Mouse (Mus musculus) layer of hippocampus, postnatal 10 days (tissue): ENCODE measurements around the gene Rgl2. TPM values are rescaled to one million over a fixed set of nuclear protein-coding genes. Genes with fewer than 3 reads are reported as not detected.
A peak's percentile ranks its signal among the peaks of the same experiment; 100 is the strongest.

Experiments used
- DNase-seq, 2 experiments: peaks; one replicate each; pipeline ENCODE4 v3.0.0; 2021; ENCODE audit warnings: low spot score in 2 of 2
- total RNA-seq, 2 experiments: library from RNA; stranded (reverse); gene quantifications; 2 replicates each; pipeline ENCODE4 v1.2.3; 2021

The Rgl2 gene
- total RNA-seq, 2 experiments from 2014 or later, result 60.2 to 80.6 TPM

- DNase-seq, result no peak
Measured at GRCm38 (mm10) chr17:33921361-33921760, 8.0 kb upstream of the Rgl2 start.

- DNase-seq, result peak in 1 of 2 experiments; percentile 52
Measured at GRCm38 (mm10) chr17:33924577-33925283, 4.6 kb upstream of the Rgl2 start.

GRCm38 (mm10) chr17:33925406-33926116 is 3.8 kb upstream of the Rgl2 start:
- no peak for DNase-seq

- no peak for DNase-seq
Measured at GRCm38 (mm10) chr17:33926207-33926932, 3.0 kb upstream of the Rgl2 start.

GRCm38 (mm10) chr17:33928251-33928947 is 944 bp upstream of the Rgl2 start:
- no peak for DNase-seq

DNA sequence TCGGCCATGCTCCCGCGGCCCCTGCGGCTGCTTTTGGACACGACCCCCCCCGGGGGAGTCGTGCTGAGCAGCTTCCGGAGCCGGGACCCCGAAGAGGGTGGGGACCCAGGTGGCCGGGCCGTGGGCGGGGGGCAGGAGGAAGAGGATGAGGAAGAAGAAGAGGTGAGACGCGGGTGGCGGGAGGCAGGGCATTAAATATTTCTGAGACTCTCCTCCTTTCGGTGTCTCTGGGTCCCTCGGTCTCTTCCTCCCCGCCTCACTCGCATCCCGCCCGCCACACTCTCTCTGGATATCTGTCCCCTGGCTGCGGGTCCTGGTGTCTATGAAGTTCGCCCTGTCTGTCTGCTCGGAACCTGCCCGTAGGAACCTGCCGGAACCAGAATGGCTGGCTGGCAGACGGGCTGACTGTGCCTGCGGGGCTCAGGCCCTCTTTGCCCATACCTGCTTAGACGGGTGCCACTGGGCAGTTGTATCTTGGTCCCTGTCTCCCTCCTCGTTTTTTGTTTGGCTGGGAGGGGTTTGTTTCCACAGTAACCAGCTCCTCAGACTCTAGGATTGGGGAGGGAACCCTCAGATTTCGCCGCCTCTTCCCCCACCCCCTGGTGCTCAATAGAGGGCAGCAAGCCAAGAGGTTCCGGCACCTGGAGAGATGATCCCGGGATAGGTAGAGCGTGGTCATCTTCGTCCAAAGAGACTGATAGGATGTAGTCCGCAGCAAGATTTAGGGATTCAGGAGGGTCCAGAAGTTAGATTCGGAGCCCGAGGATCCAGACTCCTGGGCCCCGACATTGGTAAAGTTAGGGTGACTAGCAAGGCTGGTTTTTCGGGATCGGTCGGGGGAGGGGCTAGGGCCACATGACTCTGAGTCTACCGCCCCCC is 1.2 kb downstream of the Rgl2 start:
- peak; percentile 54 to 65 for DNase-seq

DNA sequence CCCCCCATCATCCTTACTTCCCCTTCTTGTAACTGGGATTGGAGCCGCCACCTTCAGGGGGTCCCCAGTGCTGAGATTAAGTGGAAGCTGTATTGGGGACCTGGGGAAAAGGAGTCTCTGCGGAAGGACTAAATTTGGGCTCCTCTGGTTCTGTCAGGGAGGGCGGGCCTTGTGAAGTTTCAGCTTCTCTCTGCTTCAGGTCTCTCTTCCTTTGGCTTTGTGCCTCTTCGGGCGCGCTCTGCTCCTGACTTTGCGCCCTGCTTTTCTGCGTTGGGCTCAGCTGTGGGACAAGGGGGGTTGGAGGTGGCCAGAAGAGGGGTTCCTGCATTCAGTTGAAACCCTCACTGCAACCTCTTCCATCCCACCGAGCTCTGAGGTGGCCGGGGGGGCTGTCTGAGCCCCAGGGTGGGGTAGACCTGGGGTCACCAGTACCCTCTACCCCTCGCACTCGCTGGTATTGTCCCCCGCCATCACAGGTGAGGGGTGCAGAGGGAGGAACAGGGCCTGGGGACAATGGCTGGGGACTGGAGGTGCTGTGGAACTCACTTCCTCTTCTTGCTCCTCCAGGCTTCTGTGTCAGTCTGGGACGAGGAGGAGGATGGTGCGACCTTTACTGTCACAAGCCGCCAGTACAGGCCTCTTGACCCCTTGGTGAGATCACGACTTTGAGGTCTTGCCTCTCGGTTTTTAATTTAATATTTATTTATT is 2.0 kb downstream of the Rgl2 start:
- DNase-seq, result no peak

DNA sequence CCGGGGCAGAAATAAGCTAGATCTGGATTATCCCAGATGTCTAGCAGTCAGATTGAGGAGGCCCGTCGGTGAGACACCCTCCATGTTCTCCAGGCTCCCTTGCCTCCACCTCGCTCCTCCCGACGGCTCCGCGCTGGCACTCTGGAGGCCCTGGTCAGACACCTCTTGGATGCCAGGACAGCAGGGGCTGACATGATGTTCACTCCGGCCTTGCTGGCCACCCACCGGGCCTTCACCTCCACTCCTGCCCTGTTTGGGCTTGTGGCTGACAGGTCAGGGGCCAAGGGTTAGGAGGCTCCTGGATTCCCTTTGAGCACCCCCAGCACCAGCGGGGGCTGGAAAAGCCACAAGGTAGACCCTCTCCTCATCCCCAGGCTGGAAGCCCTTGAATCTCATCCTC is 2.6 kb downstream of the Rgl2 start:
- no peak for DNase-seq

DNA sequence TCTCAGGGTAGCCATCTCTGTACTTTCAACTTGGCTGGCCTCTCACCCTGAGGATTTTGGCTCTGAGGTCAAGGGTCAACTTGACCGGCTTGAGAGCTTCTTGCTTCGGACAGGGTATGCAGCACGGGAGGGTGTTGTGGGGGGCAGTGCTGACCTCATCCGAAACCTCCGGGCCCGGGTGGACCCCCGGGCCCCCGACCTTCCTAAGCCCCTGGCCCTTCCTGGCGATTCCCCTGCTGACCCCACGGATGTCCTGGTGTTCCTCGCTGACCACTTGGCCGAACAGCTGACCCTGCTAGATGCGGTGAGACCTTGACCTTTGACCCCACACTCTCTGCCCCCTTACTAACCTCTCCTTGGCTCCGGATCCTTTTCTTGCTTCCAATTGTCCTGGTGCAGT is 3.1 kb downstream of the Rgl2 start:
- no peak for DNase-seq

- no peak for DNase-seq
Measured at GRCm38 (mm10) chr17:33932970-33933369, 3.6 kb downstream of the Rgl2 start.

DNA sequence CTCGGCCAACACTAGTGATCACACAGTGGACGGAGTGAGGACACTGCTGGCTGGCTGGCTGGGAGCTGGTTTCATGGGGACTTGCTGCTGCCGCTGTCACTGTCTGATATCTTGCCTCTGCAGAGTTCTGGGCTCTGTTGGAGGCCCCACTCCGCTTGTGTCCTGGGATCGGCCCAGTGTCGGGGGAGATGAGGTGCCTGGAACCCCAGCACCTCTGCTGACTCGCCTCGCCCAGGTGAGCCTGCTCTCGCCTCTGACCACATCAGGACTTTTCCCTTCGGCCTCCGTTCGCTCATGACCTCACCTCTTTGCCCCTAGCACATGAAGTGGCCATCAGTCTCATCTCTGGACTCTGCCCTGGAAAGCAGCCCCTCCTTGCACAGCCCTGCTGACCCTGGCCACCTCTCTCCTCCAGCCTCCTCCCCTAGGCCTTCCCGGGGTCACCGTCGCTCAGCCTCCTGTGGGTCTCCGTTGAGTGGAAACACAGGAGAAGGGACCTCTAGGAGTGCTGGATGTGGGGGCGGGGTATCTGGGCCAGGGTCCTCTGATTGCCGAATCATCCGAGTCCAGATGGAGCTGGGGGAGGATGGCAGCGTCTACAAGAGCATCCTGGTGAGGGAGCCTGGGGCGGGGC is 6.2 kb downstream of the Rgl2 start:
- DNase-seq, result no peak

- no peak for DNase-seq
Measured at GRCm38 (mm10) chr17:33936993-33937392, 7.7 kb downstream of the Rgl2 start.

DNA sequence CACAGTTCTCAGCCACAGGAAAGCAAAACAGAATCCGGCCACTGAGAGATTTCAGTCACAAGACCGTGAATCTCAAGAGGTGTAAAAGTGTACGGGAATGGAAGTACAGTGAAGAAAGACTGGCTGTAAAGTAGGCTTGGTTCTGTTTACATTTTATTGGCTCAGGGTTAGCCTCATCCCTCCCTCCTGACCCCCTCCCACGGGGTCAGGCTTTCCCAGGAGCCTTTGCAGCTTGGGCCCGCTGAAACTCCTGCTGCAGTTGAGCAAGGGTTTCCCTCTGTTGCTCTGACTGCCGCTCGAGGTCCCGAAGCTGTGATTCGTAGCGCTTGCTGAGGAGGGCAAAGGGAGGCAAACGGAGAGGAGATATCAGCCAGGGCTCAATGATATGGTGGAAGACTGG is 9.4 kb downstream of the Rgl2 start:
- no peak for DNase-seq

- DNase-seq, result peak; percentile 82 to 86
Measured at GRCm38 (mm10) chr17:33940206-33940805, 11.0 kb downstream of the Rgl2 start, which contains the start of the genes Pfdn6 and Wdr46. Gene Pfdn6 (minus strand): TSS chr17:33940343. Gene Wdr46 (plus strand): TSS chr17:33940660.

GRCm38 (mm10) chr17:33940981-33941380 is 11.6 kb downstream of the Rgl2 start:
- no peak for DNase-seq

DNA sequence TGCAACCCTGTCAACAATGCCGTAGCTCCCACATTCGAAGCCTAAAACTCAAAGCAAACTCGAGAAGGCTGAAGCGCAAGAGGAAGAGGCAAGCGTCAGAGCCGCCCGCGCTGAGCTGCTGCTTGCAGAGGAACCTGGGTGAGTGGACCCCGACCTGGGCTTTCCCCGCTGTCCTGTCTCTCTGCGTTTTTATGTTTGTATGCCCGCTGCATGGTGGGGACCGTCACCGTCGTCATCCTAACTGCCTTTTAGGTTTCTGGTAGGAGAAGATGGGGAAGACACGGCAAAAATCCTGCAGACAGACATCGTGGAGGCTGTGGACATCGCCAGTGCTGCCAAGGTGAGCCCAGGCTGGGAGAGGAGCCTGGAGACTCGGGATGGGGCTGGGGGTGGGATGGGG is 12.0 kb downstream of the Rgl2 start:
- no peak for DNase-seq

DNA sequence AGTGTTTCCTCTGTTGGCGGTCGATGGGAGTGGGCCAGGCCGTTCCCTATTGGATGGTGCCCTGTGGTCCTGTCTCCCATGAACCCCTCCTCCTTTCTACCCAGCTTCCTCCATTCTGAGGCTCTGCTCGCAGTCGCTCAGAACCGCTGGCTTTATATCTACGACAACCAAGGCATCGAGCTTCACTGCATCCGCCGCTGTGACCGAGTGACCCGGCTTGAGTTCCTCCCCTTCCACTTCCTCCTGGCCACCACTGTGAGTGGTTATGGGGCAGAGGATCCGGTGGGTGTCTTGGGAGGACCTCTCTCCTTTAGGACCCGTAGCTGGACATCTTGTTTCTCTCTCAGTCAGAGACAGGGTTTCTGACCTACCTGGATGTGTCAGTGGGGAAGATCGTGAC is 14.1 kb downstream of the Rgl2 start:
- DNase-seq, result no peak

DNA sequence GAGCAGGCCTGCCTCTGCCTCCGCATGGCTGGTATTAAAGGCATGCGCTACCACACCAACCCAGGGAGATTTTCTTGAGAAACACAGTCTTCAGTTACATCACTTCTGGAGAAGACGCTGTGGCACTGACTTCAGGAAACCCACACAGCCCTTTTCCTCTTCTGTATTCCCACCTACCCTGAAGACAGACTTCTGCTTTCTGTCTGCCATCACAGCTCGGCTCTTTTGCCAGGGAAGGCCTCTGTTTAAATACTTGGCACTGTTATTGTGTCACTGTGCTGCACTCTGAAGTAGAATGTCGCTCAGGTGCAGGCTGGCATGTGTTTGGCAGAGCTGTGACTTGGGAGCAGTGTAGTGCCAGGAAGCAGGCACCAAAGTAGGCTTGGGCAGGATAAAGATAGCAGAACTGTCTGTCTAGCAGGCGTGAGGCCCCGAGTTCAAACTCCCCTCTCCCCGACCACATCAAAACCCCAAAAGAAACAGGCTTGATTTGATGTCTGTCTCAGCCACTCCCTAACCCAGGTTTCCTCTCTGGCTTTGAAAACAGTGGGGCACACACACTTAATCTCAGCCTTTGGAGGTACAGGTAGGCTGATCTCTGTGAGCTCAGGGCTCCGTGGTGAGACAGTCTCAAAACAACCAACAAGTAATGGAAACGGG is 18.2 kb downstream of the Rgl2 start:
- DNase-seq, result no peak
